Mouse (Mus musculus) C2C12 (cell line): ENCODE results near the gene Ist1. TPM values are rescaled to one million over a fixed set of nuclear protein-coding genes. Genes with fewer than 3 reads are reported as not detected.

Experiments used
- H3K27me3 ChIP-seq: one replicate; pipeline ENCODE4 v1.6.1; 2011; ENCODE audit not compliant: control insufficient read depth, insufficient read depth, insufficient read length
- H3K36me3 ChIP-seq: one replicate; pipeline ENCODE4 v1.6.1; 2011; ENCODE audit not compliant: control insufficient read depth, insufficient read depth
- H3K4me3 ChIP-seq: one replicate; pipeline ENCODE4 v1.5.1; 2011; ENCODE audit warnings: mild to moderate bottlenecking, control low read depth; ENCODE audit not compliant: poor library complexity, insufficient read depth, severe bottlenecking
- H3K79me2 ChIP-seq: one replicate; pipeline ENCODE4 v1.6.1; 2011; ENCODE audit not compliant: control insufficient read depth, insufficient read depth
- H3K79me3 ChIP-seq: one replicate; pipeline ENCODE4 v1.6.1; 2011; ENCODE audit warnings: low read depth, control low read depth
- H3ac ChIP-seq: one replicate; pipeline ENCODE3; 2011; ENCODE audit warnings: low read depth; ENCODE audit not compliant: control insufficient read depth, insufficient read length
- CEBPB ChIP-seq: IDR thresholded peaks from one replicate; pipeline ENCODE4 v1.6.1; 2011; ENCODE audit warnings: low read depth, mild to moderate bottlenecking, control low read depth, moderate library complexity
- CTCF ChIP-seq: IDR thresholded peaks from one replicate; pipeline ENCODE4 v1.5.1; 2011; ENCODE audit not compliant: control insufficient read depth, insufficient read depth, insufficient read length
- FOSL1 ChIP-seq: IDR thresholded peaks from one replicate; pipeline ENCODE4 v1.8.0; 2011; ENCODE audit warnings: mild to moderate bottlenecking, low read length; ENCODE audit not compliant: poor library complexity, insufficient read depth, severe bottlenecking
- MAX ChIP-seq: IDR thresholded peaks from one replicate; pipeline ENCODE4 v1.6.1; 2011; ENCODE audit warnings: mild to moderate bottlenecking, control low read depth
- MYOD1 ChIP-seq: IDR thresholded peaks from one replicate; pipeline ENCODE4 v1.6.1; 2011; ENCODE audit warnings: low read depth; ENCODE audit not compliant: control insufficient read depth, insufficient read length
- MYOG ChIP-seq: IDR thresholded peaks from one replicate; pipeline ENCODE4 v1.6.1; 2011; ENCODE audit not compliant: control insufficient read depth, insufficient read length; ENCODE audit errors: extremely low read depth
- USF1 ChIP-seq: IDR thresholded peaks from one replicate; pipeline ENCODE4 v1.6.1; 2011; ENCODE audit warnings: low read depth, mild to moderate bottlenecking, control low read depth, moderate library complexity
- polyA plus RNA-seq: library from polyadenylated mRNA; unstranded; fragments of >200 nt; fragmentation: generic; extraction: Trizol; gene quantifications from one replicate; pipeline ENCODE4 v1.2.1, GENCODE M21; 2012; ENCODE audit warnings: missing spikeins

The Ist1 gene
- polyA plus RNA-seq, 1 experiment, result 49.7 TPM

DNA sequence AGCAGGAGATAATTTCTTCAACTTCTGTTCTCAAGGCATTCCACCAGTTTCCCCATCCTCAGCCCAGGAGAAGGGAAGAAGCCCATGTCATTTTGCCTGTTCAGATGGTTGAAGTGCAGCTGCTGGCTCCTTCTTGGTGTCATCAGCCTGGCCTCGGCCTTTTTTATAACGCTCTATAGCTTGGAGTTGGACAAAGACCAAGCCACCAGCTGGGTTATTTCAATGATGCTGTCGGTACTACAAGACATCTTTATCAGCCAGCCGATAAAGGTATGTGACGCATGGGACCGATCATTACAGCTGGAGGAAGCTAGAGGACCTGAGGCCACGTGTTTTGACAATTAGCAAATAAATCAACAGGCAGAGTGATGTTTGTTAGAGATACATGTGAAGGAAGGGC is 44.6 kb downstream of the Ist1 start:
- H3K79me3 ChIP-seq, result no peaks in the 10 kb centered on the region
- H3K79me2 ChIP-seq, result no peaks in the 10 kb centered on the region
- H3K27me3 ChIP-seq, result peaks cover 28% of the 10 kb centered on the region
- H3K4me3 ChIP-seq, result no peak overlapping the region
- no peak overlapping the region for H3ac ChIP-seq
- TF ChIP-seq MYOD1 (no peak), MYOG (no peak), CTCF (no peak), CEBPB (no peak), USF1 (no peak), FOSL1 (no peak), MAX (no peak)
- H3K36me3 ChIP-seq, result no peaks in the 10 kb centered on the region

GRCm38 (mm10) chr8:109647331-109647730 is 45.7 kb downstream of the Ist1 start:
- no peak overlapping the region for H3ac ChIP-seq
- H3K79me3 ChIP-seq, result no peaks in the 10 kb centered on the region
- H3K36me3 ChIP-seq, result no peaks in the 10 kb centered on the region
- H3K79me2 ChIP-seq, result no peaks in the 10 kb centered on the region
- H3K27me3 ChIP-seq, result peaks cover 33% of the 10 kb centered on the region
- TF ChIP-seq MAX (no peak), MYOG (no peak), MYOD1 (no peak), FOSL1 (no peak), USF1 (no peak)
- no peak overlapping the region for H3K4me3 ChIP-seq

GRCm38 (mm10) chr8:109641236-109641635 is 51.8 kb downstream of the Ist1 start:
- Histone ChIP-seq H3K27me3 (peaks cover 47% of the 10 kb centered on the region), H3K79me2 (no peaks in the 10 kb centered on the region), H3ac (no peak overlapping the region), H3K79me3 (no peaks in the 10 kb centered on the region), H3K4me3 (no peak overlapping the region), H3K36me3 (no peaks in the 10 kb centered on the region)
- TF ChIP-seq MAX (no peak), MYOG (no peak), CTCF (no peak), MYOD1 (no peak), CEBPB (no peak), FOSL1 (no peak), USF1 (no peak)

DNA sequence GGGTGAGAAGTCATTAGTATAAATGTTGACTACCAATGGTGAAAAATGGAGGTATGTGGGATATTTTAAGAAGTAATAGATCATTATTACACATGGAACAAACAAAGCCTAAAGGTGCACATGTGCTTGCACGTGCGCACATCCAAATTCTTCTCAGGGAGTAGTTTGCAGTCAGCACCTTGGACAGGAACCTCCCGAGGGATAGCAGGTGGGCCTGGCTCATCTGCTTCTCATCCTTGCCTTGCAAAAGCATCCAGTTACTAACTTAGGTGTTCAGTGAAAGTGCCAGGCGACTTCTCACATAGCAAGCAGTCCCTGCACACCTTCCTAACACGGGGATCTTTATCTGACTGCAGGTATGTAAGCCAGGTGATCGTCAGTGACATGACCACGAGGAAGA is 52.6 kb downstream of the Ist1 start:
- no peak overlapping the region for H3ac ChIP-seq
- no peaks in the 10 kb centered on the region for H3K79me3 ChIP-seq
- peaks cover 48% of the 10 kb centered on the region for H3K27me3 ChIP-seq
- H3K4me3 ChIP-seq, result no peak overlapping the region
- H3K79me2 ChIP-seq, result no peaks in the 10 kb centered on the region
- no peak for TF ChIP-seq MYOG
- no peak for TF ChIP-seq MYOD1
- no peak for TF ChIP-seq CEBPB
- no peak for TF ChIP-seq FOSL1
- no peak for TF ChIP-seq USF1
- TF ChIP-seq MAX, result no peak
- TF ChIP-seq CTCF, result no peak
- no peaks in the 10 kb centered on the region for H3K36me3 ChIP-seq

DNA sequence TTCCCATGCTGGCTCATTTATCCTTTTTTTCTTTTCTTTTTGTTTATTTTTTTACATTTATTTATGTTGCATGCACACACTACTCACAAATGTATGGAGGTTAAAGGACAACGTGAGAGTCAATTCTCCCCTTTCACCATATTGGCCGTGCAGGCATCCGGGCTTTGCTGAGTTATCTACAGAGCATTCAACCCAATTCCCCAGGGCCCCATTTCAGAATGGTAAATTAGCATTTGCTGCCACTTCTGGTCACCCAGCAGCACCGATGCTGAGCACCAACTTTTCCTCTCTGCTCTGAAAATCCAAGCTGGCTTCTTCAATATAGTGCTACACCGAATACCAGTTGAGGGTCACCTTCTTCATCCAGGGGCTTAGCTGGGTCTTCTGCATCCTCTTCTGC is 54.2 kb downstream of the Ist1 start:
- Histone ChIP-seq H3K79me3 (no peaks in the 10 kb centered on the region), H3K79me2 (no peaks in the 10 kb centered on the region), H3K4me3 (no peak overlapping the region), H3ac (no peak overlapping the region), H3K27me3 (peaks cover 48% of the 10 kb centered on the region), H3K36me3 (no peaks in the 10 kb centered on the region)
- no peak for TF ChIP-seq MAX
- no peak for TF ChIP-seq CTCF
- no peak for TF ChIP-seq USF1
- TF ChIP-seq FOSL1, result no peak
- TF ChIP-seq CEBPB, result no peak
- no peak for TF ChIP-seq MYOG
- no peak for TF ChIP-seq MYOD1

DNA sequence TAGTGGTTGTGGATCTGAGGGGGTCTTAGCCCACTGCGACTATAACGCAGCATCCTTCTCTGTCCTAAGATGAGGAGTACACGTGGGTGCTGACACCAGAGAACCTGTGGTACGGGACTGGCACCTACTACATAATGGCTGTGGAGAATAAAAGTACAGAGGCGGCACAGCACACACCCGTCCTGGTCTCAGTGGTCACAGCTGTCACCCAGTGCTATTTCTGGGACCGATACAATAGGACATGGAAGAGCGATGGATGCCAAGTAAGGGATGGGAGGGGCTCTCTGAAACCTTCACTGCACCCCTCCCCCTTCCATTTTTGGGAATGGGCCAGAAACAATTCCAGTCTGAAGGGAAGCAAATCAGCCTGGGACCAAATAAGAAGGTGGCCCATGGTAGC is 57.9 kb downstream of the Ist1 start:
- TF ChIP-seq USF1 (no peak), MYOD1 (no peak), CTCF (no peak), CEBPB (no peak), MYOG (no peak), MAX (no peak), FOSL1 (no peak)
- Histone ChIP-seq H3K79me2 (no peaks in the 10 kb centered on the region), H3K79me3 (no peaks in the 10 kb centered on the region), H3ac (no peak overlapping the region), H3K36me3 (no peaks in the 10 kb centered on the region), H3K27me3 (peaks cover 42% of the 10 kb centered on the region), H3K4me3 (no peak overlapping the region)
